Mouse (Mus musculus): ENCODE data around the gene Vmn1r207-ps. TPM values are rescaled to one million over a fixed set of nuclear protein-coding genes. Genes with fewer than 3 reads are reported as not detected.

Vmn1r207-ps gene
- polyA plus RNA-seq (2015; fragmentation: Illumina TruSeq; extraction: RNeasy Lipid Tissue Mini Kit (QIAGEN cat#74804); ENCODE audit: insufficient read depth, low read depth, low replicate concordance): not detected

DNA sequence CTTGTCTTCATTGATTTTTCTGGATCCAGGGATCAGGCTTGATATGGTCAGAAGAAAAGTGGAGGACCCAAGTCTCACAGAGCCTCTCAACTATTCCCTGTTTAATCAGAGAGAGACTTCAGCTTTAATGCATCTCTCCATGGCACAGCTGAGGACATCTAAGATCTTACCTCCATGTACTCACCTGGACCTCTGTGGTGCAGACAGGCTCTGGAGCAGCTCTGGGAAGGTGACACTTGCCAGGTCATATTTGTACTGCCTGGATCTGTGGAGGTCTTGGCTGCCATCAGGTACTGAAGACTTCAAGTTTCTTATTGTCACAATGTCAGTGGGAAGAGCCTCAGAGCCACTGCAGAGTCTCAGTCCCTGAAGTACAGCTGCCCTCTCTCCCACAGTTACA is at the start of gene Vmn1r207-ps:
Gene Vmn1r207-ps (minus strand): TSS at position 101 of the 400 bp plus-strand sequence.

GRCm38 (mm10) chr13:22777300-22777699 is 47.9 kb upstream of the Vmn1r207-ps start, which contains the start of gene Vmn1r208:
Gene Vmn1r208, minus strand, starts transcription at chr13:22777400.

Other genes starting within 250 kb of the Vmn1r207-ps start
- gene Vmn1r202, start 224.2 kb downstream of the Vmn1r207-ps start, polyA plus RNA-seq (2015; fragmentation: Illumina TruSeq; extraction: RNeasy Lipid Tissue Mini Kit (QIAGEN cat#74804); ENCODE audit: insufficient read depth, low read depth, low replicate concordance): not detected
- gene Vmn1r203, start 211.5 kb downstream of the Vmn1r207-ps start, polyA plus RNA-seq (2015; fragmentation: Illumina TruSeq; extraction: RNeasy Lipid Tissue Mini Kit (QIAGEN cat#74804); ENCODE audit: insufficient read depth, low read depth, low replicate concordance): not detected
- not detected for gene Vmn1r204, start 176.4 kb downstream of the Vmn1r207-ps start, polyA plus RNA-seq (2015; fragmentation: Illumina TruSeq; extraction: RNeasy Lipid Tissue Mini Kit (QIAGEN cat#74804); ENCODE audit: insufficient read depth, low read depth, low replicate concordance)
- gene Vmn1r205, start 136.6 kb downstream of the Vmn1r207-ps start, polyA plus RNA-seq (2015; fragmentation: Illumina TruSeq; extraction: RNeasy Lipid Tissue Mini Kit (QIAGEN cat#74804); ENCODE audit: insufficient read depth, low read depth, low replicate concordance): not detected
- not detected for gene Vmn1r206, start 105.4 kb downstream of the Vmn1r207-ps start, polyA plus RNA-seq (2015; fragmentation: Illumina TruSeq; extraction: RNeasy Lipid Tissue Mini Kit (QIAGEN cat#74804); ENCODE audit: insufficient read depth, low read depth, low replicate concordance)
- gene Vmn1r208, start 47.8 kb upstream of the Vmn1r207-ps start, polyA plus RNA-seq (2015; fragmentation: Illumina TruSeq; extraction: RNeasy Lipid Tissue Mini Kit (QIAGEN cat#74804); ENCODE audit: insufficient read depth, low read depth, low replicate concordance): not detected
- gene Vmn1r209, start 80.1 kb upstream of the Vmn1r207-ps start, polyA plus RNA-seq (2015; fragmentation: Illumina TruSeq; extraction: RNeasy Lipid Tissue Mini Kit (QIAGEN cat#74804); ENCODE audit: insufficient read depth, low read depth, low replicate concordance): not detected
- not detected for gene Vmn1r210, start 101.7 kb upstream of the Vmn1r207-ps start, polyA plus RNA-seq (2015; fragmentation: Illumina TruSeq; extraction: RNeasy Lipid Tissue Mini Kit (QIAGEN cat#74804); ENCODE audit: insufficient read depth, low read depth, low replicate concordance)
- not detected for gene Vmn1r211, start 127.9 kb upstream of the Vmn1r207-ps start, polyA plus RNA-seq (2015; fragmentation: Illumina TruSeq; extraction: RNeasy Lipid Tissue Mini Kit (QIAGEN cat#74804); ENCODE audit: insufficient read depth, low read depth, low replicate concordance)
- gene Vmn1r212, start 154.6 kb upstream of the Vmn1r207-ps start, polyA plus RNA-seq (2015; fragmentation: Illumina TruSeq; extraction: RNeasy Lipid Tissue Mini Kit (QIAGEN cat#74804); ENCODE audit: insufficient read depth, low read depth, low replicate concordance): not detected